Mouse (Mus musculus): Measurements from ENCODE around the gene Prickle1. TPM values are rescaled to one million over a fixed set of nuclear protein-coding genes. Genes with fewer than 3 reads are reported as not detected.

Prickle1 gene
- polyA plus RNA-seq, 1 experiment from 2014 or later: 2.6 TPM

DNA sequence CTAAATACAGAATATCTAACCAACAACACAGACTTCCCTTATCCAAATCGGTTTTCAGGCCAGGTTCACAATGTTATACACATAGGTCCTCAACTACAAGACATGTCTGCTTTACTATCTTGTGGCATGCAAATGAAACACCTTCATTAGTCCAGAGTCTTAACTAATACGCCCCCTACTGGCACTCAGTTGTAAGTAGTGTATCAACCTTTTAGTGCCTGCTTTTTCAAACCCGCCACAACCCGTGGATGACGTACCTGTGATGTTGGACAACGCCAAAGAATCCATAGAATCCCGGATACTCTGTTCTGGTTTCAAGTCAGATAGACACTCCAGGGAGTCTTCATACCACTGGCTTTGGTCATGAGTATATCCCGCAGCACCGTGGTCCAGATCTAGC, 93.0 kb downstream of the Prickle1 start:
- H3K9me3 ChIP-seq (replicated peaks): no peaks in the 10 kb centered on the region
- H3K4me2 ChIP-seq: no peak overlapping the region
- WGBS (ENCODE audit: insufficient replicate concordance): 85% methylated on average over 9 of the region's 9 CpGs
- no peak for ATAC-seq (ENCODE audit: insufficient read depth)
- no peaks in the 10 kb centered on the region for H3K4me1 ChIP-seq (replicated peaks)
- H3K4me3 ChIP-seq (replicated peaks): no peak overlapping the region
- no peak overlapping the region for H3K9ac ChIP-seq
- no peak overlapping the region for H3K27ac ChIP-seq (replicated peaks)
- H3K27me3 ChIP-seq: no peaks in the 10 kb centered on the region
- H3K36me3 ChIP-seq (replicated peaks): peaks cover 51% of the 10 kb centered on the region

DNA sequence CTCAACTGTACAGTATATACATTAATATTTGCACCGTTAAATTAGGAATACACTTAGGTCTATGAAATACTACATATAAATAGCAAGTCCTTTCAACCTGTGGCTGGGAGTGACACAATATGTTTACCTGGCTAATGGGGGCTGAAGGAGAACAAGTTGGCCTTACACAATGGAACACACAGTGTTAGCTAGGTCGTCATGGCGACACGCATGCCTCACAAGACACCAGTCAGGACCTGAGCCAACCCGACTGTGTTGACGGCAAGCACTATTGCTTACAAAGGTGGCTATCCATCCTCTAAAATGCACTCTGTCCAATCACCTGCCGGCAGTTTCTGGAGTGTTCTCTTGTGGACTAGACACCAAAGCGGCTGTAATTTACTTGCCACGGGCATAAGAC, 95.8 kb downstream of the Prickle1 start:
- no peak overlapping the region for H3K9ac ChIP-seq
- no peaks in the 10 kb centered on the region for H3K4me1 ChIP-seq (replicated peaks)
- peaks cover 43% of the 10 kb centered on the region for H3K36me3 ChIP-seq (replicated peaks)
- no peak overlapping the region for H3K27ac ChIP-seq (replicated peaks)
- no peaks in the 10 kb centered on the region for H3K9me3 ChIP-seq (replicated peaks)
- no peak overlapping the region for H3K4me2 ChIP-seq
- H3K27me3 ChIP-seq: no peaks in the 10 kb centered on the region
- H3K4me3 ChIP-seq (replicated peaks): no peak overlapping the region
- 77% methylated on average over 9 of the region's 9 CpGs for WGBS (ENCODE audit: insufficient replicate concordance)
- ATAC-seq (ENCODE audit: insufficient read depth): no peak

DNA sequence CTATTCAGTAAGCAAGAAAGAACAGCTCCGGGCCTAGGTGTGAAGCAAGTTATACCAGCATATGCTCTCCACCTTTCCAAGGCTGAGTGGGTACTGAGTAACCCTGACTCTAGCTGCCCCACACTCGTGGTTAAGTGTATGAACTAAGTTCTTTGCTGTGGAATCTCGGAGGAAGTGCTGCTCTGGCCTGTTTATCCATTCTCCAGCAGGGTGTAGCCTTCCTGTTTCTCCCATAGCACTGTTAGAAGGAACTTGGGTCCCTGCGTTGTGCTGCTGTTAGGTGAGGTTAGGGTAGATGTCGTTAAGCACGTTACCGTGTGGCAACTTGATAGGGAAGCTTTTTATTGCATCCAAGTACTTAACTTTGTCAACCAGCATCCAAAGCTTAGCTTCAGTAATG, 101.0 kb downstream of the Prickle1 start:
- ATAC-seq (ENCODE audit: insufficient read depth): no peak
- WGBS (ENCODE audit: insufficient replicate concordance): 56% methylated on average over 7 of the region's 7 CpGs

DNA sequence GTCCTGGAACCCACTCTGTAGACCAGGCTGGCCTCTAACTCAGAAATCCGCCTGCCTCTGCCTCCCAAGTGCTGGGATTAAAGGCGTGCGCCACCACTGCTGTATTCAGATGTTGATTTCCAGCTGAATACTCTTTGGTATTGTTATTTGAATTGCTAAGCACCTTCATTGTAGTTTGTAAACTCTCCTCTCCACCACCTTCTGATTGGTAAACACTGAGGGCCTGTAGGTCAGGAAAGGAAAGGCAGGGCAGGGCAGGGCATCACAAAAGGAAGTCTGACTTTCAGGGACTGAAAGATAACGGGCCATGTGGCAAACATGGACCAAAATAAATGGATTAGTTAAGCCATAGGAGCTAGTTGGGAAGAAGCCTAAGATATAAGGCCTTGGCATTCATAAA, 106.1 kb downstream of the Prickle1 start:
- H3K27me3 ChIP-seq: no peaks in the 10 kb centered on the region
- H3K9ac ChIP-seq: no peak overlapping the region
- no peaks in the 10 kb centered on the region for H3K9me3 ChIP-seq (replicated peaks)
- no peak overlapping the region for H3K4me3 ChIP-seq (replicated peaks)
- ATAC-seq (ENCODE audit: insufficient read depth): no peak
- no peaks in the 10 kb centered on the region for H3K4me1 ChIP-seq (replicated peaks)
- 75% methylated on average over 4 of the region's 4 CpGs for WGBS (ENCODE audit: insufficient replicate concordance)
- no peaks in the 10 kb centered on the region; the same call in 1 of the 2 replicates for H3K36me3 ChIP-seq (replicated peaks)
- H3K27ac ChIP-seq (replicated peaks): no peak overlapping the region
- H3K4me2 ChIP-seq: no peak overlapping the region

More for the DNA sequence above, 101.0 kb downstream of the Prickle1 start:
- Histone ChIP-seq H3K9ac (no peak overlapping the region), H3K27ac (replicated peaks) (no peak overlapping the region), H3K36me3 (replicated peaks) (peaks cover 14% of the 10 kb centered on the region; the same call in 1 of the 2 replicates), H3K4me2 (no peak overlapping the region), H3K4me3 (replicated peaks) (no peak overlapping the region), H3K9me3 (replicated peaks) (no peaks in the 10 kb centered on the region), H3K4me1 (replicated peaks) (no peaks in the 10 kb centered on the region), H3K27me3 (no peaks in the 10 kb centered on the region)

DNA sequence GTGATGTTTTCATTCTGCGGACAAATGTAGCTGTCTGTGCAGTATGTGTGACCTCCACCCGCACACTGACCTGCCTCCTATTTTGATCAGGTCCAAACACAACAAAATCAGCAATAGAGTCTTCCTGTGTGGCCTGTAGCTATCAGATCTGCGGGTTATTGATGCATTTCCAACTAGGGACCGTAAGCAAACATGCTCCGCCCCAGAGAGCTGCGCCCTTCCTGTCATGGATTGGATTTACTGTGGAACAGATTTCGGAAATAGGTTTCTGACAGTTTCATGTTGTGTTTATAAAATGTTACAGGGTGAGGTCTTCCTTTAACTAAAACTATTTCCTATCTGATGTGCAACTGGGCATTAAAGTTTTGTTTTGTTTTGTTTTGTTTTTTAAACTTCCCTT, 109.6 kb downstream of the Prickle1 start:
- H3K9ac ChIP-seq: no peak overlapping the region
- no peaks in the 10 kb centered on the region; the same call in 1 of the 2 replicates for H3K36me3 ChIP-seq (replicated peaks)
- WGBS (ENCODE audit: insufficient replicate concordance): 74% methylated on average over 7 of the region's 7 CpGs
- H3K4me3 ChIP-seq (replicated peaks): no peak overlapping the region
- no peaks in the 10 kb centered on the region for H3K27me3 ChIP-seq
- H3K9me3 ChIP-seq (replicated peaks): no peaks in the 10 kb centered on the region
- no peak overlapping the region for H3K4me2 ChIP-seq
- no peak for ATAC-seq (ENCODE audit: insufficient read depth)
- no peaks in the 10 kb centered on the region for H3K4me1 ChIP-seq (replicated peaks)
- H3K27ac ChIP-seq (replicated peaks): no peak overlapping the region

DNA sequence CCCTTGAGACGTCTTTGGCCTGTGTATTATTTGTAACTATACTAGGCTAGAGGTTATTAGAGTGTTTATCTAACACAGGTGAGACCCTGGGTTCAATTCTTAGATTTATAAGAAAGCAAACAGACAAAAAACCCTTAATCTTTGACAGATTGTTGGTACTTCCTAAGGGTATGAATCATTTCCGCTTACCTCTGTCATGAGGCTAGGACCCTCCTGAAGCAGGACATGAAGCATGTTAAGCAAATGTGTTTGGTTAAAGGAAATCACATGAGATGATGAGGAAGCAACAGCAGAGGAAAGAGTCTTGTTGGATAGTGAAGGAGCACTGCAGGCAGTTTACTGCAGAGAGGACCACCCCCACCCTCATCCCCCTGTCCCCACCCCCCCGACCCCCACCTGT, 110.4 kb downstream of the Prickle1 start:
- H3K4me2 ChIP-seq: no peak overlapping the region
- WGBS (ENCODE audit: insufficient replicate concordance): 61% methylated on average over 3 of the region's 3 CpGs
- H3K9ac ChIP-seq: no peak overlapping the region
- no peak for ATAC-seq (ENCODE audit: insufficient read depth)
- H3K9me3 ChIP-seq (replicated peaks): no peaks in the 10 kb centered on the region
- no peak overlapping the region for H3K4me3 ChIP-seq (replicated peaks)
- no peaks in the 10 kb centered on the region for H3K4me1 ChIP-seq (replicated peaks)
- H3K36me3 ChIP-seq (replicated peaks): no peaks in the 10 kb centered on the region; the same call in 1 of the 2 replicates
- H3K27ac ChIP-seq (replicated peaks): no peak overlapping the region
- no peaks in the 10 kb centered on the region for H3K27me3 ChIP-seq

DNA sequence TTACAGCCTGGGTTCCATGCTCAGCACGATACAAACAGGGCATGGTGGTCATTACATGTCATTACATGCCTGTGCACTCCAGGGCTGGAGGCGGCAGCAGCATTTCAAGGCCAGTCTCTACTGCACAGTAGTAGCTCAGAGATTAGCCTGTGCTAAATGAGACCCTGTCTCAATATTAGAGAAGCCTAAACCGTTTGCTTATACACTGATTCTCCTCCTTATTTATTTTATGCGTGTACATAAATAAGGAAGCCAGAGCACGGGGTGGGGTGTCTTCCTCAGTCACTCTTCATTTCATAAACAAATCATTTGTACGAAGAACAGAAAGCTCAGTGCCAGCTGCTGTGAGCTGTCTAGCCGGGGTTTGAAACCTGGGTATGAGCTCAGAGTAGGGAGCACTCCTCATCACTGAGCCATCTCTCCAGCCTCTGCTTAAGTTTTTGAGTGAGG, 111.4 kb downstream of the Prickle1 start:
- H3K9me3 ChIP-seq (replicated peaks): no peaks in the 10 kb centered on the region
- no peak overlapping the region for H3K4me2 ChIP-seq
- no peak overlapping the region for H3K9ac ChIP-seq
- no peak overlapping the region for H3K4me3 ChIP-seq (replicated peaks)
- no peaks in the 10 kb centered on the region; the same call in 1 of the 2 replicates for H3K36me3 ChIP-seq (replicated peaks)
- 78% methylated on average over 7 of the region's 7 CpGs for WGBS (ENCODE audit: insufficient replicate concordance)
- no peaks in the 10 kb centered on the region for H3K4me1 ChIP-seq (replicated peaks)
- H3K27me3 ChIP-seq: no peaks in the 10 kb centered on the region
- no peak for ATAC-seq (ENCODE audit: insufficient read depth)
- no peak overlapping the region for H3K27ac ChIP-seq (replicated peaks)

DNA sequence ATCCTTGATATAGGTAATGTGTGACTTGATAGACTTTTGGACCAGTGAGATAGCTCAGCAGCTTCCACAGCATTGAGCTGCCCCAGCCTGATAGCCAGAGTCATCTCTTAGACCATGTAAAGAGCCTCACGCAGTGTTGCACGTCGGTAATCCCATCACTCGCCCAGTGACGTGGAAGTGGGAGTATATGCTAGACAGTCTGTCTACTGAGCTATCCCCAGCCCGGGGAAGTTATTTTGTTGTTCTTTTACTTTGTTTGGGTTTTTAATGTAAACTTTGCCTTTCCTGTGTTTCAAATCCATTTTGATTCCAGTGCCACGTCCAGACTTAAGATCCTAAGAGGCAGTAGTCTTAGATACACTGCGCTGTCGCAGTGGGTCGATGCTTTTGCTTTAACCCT, 114.6 kb downstream of the Prickle1 start:
- ATAC-seq (ENCODE audit: insufficient read depth): no peak
- 84% methylated on average over 10 of the region's 10 CpGs for WGBS (ENCODE audit: insufficient replicate concordance)

DNA sequence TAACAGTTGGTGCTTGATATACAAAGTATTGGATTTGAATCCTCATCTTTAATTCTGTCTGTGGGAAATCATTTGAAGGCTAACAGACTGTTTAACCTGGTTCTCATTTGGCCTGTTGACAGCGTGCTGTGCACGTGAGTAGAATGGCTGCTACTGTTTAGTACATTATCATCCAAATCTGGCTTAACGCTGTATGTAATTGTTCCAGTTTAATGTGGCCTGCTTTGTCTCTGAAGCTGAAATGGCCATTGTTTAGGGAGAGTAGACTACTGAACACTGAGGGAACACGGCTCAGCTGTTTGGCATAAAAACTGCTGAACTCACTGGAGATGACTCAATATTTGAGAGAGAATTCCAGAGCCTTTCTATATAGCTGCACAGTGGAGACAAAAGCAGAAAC, 116.2 kb downstream of the Prickle1 start:
- Histone ChIP-seq H3K36me3 (replicated peaks) (no peaks in the 10 kb centered on the region; the same call in 1 of the 2 replicates), H3K4me1 (replicated peaks) (0 out of 2 replicates have a peak, but pooled peaks cover 3% of the 10 kb centered on the region), H3K9ac (no peak overlapping the region), H3K27me3 (no peaks in the 10 kb centered on the region), H3K27ac (replicated peaks) (no peak overlapping the region), H3K4me3 (replicated peaks) (no peak overlapping the region), H3K4me2 (no peak overlapping the region), H3K9me3 (replicated peaks) (no peaks in the 10 kb centered on the region)
- ATAC-seq (ENCODE audit: insufficient read depth): no peak
- WGBS (ENCODE audit: insufficient replicate concordance): 83% methylated on average over 4 of the region's 4 CpGs

More for the DNA sequence above, 114.6 kb downstream of the Prickle1 start:
- no peak overlapping the region for H3K4me2 ChIP-seq
- H3K36me3 ChIP-seq (replicated peaks): no peaks in the 10 kb centered on the region
- 0 out of 2 replicates have a peak, but pooled peaks cover 3% of the 10 kb centered on the region for H3K4me1 ChIP-seq (replicated peaks)
- H3K4me3 ChIP-seq (replicated peaks): no peak overlapping the region
- no peaks in the 10 kb centered on the region for H3K27me3 ChIP-seq
- H3K27ac ChIP-seq (replicated peaks): no peak overlapping the region
- no peaks in the 10 kb centered on the region for H3K9me3 ChIP-seq (replicated peaks)
- no peak overlapping the region for H3K9ac ChIP-seq

DNA sequence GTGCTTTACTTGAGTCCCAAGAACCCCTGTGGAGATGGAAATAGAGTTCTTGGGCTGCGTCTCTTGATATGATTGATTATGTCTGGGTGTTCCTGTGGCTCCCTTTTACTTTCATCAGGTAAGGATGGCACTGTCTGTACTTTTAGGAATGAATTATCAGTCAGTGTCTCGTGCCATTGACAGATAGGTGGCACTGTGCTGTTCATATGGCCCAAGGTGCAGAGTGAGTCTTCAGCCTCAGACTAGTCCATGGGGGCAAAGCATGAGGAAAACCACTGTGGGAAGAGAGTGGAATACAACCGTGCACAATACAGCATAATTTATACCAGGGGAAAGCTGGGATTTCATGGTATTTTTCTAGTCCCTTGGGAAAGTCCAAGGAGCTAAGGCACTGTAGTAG, 117.0 kb downstream of the Prickle1 start:
- H3K4me2 ChIP-seq: no peak overlapping the region
- H3K9me3 ChIP-seq (replicated peaks): no peaks in the 10 kb centered on the region
- H3K36me3 ChIP-seq (replicated peaks): no peaks in the 10 kb centered on the region; the same call in 1 of the 2 replicates
- H3K27ac ChIP-seq (replicated peaks): no peak overlapping the region
- no peaks in the 10 kb centered on the region for H3K27me3 ChIP-seq
- 56% methylated on average over 3 of the region's 3 CpGs for WGBS (ENCODE audit: insufficient replicate concordance)
- H3K4me1 ChIP-seq (replicated peaks): 0 out of 2 replicates have a peak, but pooled peaks cover 3% of the 10 kb centered on the region
- H3K9ac ChIP-seq: no peak overlapping the region
- no peak for ATAC-seq (ENCODE audit: insufficient read depth)
- H3K4me3 ChIP-seq (replicated peaks): no peak overlapping the region

DNA sequence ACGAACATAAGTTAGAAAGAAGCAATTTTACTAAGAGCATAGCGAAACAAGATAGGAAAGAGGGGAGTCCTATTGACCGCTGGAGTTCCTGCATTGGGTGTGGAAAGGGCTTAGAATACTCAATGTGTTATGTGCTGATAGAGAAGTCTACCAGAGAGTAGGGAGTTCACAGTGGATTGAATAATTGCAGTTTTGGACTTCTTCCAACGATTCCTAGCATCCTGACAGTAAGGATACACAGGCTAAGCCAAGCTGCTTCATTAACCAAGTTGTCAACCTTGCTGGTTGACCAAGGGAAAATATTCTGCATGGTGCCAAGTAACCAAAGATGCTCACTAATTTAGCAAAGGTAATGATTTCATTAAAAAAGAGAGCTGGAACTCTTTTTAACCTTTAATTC, 118.0 kb downstream of the Prickle1 start:
- H3K4me3 ChIP-seq (replicated peaks): no peak overlapping the region
- 0 out of 2 replicates have a peak, but pooled peaks cover 3% of the 10 kb centered on the region for H3K4me1 ChIP-seq (replicated peaks)
- H3K36me3 ChIP-seq (replicated peaks): peaks cover 1% of the 10 kb centered on the region; the same call in 1 of the 2 replicates
- no peak overlapping the region for H3K27ac ChIP-seq (replicated peaks)
- no peak overlapping the region for H3K9ac ChIP-seq
- 65% methylated on average over 4 of the region's 4 CpGs for WGBS (ENCODE audit: insufficient replicate concordance)
- no peaks in the 10 kb centered on the region for H3K27me3 ChIP-seq
- ATAC-seq (ENCODE audit: insufficient read depth): no peak
- H3K4me2 ChIP-seq: no peak overlapping the region
- no peaks in the 10 kb centered on the region for H3K9me3 ChIP-seq (replicated peaks)

DNA sequence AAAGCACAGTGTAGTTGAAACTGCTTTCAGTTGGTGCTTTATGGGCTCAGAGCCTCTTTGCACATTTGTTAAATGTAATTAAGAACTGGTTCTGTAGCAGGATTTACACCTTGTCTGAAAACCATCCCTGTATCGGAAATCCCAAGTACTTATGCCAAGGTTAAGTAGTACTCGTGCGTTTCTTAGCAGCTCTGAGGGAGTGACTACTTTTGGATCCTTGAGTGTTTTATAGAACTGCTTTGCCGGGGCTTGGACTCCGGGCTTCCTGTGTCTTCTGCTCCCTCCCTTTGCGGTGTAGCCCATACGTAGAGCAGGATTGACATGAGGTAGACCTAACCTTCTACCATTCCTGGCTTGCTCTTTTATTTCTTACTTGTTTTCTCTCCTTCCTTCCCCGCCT, 120.0 kb downstream of the Prickle1 start:
- no peak overlapping the region for H3K27ac ChIP-seq (replicated peaks)
- no peak overlapping the region for H3K9ac ChIP-seq
- no peaks in the 10 kb centered on the region for H3K9me3 ChIP-seq (replicated peaks)
- H3K27me3 ChIP-seq: no peaks in the 10 kb centered on the region
- no peak overlapping the region for H3K4me2 ChIP-seq
- 0 out of 2 replicates have a peak, but pooled peaks cover 3% of the 10 kb centered on the region for H3K4me1 ChIP-seq (replicated peaks)
- no peak overlapping the region for H3K4me3 ChIP-seq (replicated peaks)
- 78% methylated on average over 8 of the region's 8 CpGs for WGBS (ENCODE audit: insufficient replicate concordance)
- peaks cover 5% of the 10 kb centered on the region; the same call in 1 of the 2 replicates for H3K36me3 ChIP-seq (replicated peaks)
- ATAC-seq (ENCODE audit: insufficient read depth): no peak
